Mouse (Mus musculus): ENCODE data around the gene Gm21748. TPM values are rescaled to one million over a fixed set of nuclear protein-coding genes. Genes with fewer than 3 reads are reported as not detected.

Gene Gm21748
- polyA plus RNA-seq (2017; shearing (Covaris generic)) = not detected

GRCm38 (mm10) chrY:90839077-90839476 is at the start of gene Gm21748:
TSS of gene Gm21748 (minus strand) at chrY:90839177.

Other genes starting within 250 kb of the Gm21748 start
- not detected for gene Gm21860, start 84.4 kb downstream of the Gm21748 start, polyA plus RNA-seq (2017; shearing (Covaris generic))
- gene Gm47283, start 54.4 kb downstream of the Gm21748 start, polyA plus RNA-seq (2017; shearing (Covaris generic)) = not detected